Mouse (Mus musculus) erythroblast, adult 5-6 weeks (primary cell): ENCODE data around the gene Hal. TPM values are rescaled to one million over a fixed set of nuclear protein-coding genes. Genes with fewer than 3 reads are reported as not detected.

Experiments
- ATAC-seq: replicated peaks from 2 replicates; pipeline ENCODE4 v1.8.0; 2016; ENCODE audit warnings: moderate number of reproducible peaks, mild to moderate bottlenecking, moderate TSS enrichment, inconsistent platforms; ENCODE audit not compliant: poor library complexity, low FRiP score, severe bottlenecking
- total RNA-seq, 2 experiments: library from RNA; stranded (forward) in 1 of 2; stranded (reverse) in 1 of 2; fragments of 150-400 nt in 1 of 2; fragments of 200-764, 138-1000 nt in 1 of 2; gene quantifications; 2 replicates each; pipeline versions ENCODE4 v1.2.3 to v1.2.4; 2015 to 2017; ENCODE audit warnings: low replicate concordance in 2 of 2

Hal gene
- total RNA-seq, 2 experiments from 2014 or later, result 0.51 to 2.5 TPM

DNA sequence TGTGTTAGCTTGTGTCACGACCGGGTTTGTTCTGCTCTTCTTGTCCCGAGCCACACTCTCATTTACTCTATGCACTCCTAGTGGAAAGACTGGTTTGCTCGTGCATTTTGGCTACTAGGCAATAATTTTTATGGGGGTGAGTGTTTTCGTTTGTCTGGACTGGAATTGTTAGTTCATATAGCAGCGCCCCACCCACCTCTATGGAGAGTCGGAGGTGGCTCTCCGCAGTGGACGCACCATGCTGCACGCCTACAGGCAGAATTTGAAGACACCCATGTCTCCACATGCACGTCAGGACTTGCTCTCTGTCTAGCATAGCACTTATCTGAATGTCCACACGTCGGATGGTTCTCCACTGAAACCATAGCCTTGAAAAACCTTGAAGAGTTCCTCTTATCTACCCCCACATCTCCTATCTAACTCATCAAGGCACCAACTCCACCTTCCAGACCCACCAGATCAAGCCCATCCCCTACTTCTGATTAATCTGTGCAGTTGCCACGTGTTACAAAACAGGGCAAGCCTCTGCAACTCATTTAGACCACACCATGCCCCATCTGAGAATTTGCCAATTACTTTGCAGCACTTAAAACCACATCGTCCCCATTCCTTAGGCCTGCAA lies 21.1 kb downstream of the Hal start:
- ATAC-seq, result no peak

- ATAC-seq, result no peak
Observed at GRCm38 (mm10) chr10:93515419-93515818, 26.9 kb downstream of the Hal start.

- no peak for ATAC-seq
Observed at GRCm38 (mm10) chr10:93515927-93516326, 27.4 kb downstream of the Hal start.

DNA sequence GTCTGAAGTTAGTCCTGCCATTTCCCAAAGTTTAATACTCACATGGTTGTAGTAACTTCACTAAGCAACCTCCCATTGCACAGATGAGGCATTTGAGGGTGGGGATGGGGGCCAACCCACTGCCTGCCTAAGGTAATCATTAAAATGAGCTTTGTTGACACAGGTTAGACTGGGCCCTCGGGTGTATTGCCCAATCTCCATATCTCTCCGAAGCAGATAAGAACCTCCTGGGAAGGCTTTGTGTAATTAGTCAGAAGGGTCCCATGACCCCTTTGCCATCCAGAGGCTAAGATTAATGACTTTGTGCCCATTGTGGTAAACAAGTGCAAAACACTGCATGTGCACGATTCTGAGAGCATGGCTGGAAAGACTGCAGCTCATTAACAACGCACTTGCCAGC lies 29.2 kb downstream of the Hal start:
- ATAC-seq, result no peak

DNA sequence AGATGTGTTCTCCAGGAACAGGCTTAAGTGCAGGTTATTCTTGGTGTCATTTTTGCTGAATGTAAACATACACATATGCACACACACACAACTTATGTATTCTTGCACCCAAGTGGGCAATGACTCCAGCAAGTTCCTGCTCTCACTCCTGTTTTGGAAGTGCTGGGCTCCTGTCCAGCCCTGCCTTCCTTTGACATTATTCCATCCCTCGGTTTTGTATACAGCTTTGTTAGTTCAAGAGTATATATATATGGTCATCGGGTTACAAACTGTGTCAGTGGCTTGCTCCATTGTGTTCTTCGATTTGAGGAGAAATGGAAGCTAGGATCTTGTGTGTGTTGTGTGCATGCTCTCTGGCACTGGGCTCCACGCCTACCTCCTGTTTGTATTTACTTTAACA lies 29.6 kb downstream of the Hal start:
- ATAC-seq, result no peak

DNA sequence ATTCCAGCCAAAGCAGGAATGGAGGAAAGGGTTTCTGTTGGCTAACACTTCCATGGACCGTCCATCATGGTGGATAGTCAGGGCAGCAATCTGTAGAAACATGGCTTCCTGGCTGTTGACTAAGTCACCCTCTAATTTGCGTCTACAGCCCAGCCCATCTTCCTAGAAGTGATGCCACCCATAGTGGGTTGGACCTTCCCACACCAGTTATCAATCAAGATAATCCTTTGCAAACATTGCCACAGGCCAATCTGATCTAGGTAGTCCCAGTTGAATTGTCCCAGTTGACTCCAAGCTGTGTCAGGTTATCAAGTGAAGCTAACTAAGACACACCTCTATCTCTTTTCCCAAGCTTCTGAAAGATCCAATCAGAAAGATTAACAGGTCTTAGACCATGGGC lies 30.1 kb downstream of the Hal start:
- no peak for ATAC-seq

- ATAC-seq, result no peak
Observed at GRCm38 (mm10) chr10:93519159-93519558, 30.6 kb downstream of the Hal start.

DNA sequence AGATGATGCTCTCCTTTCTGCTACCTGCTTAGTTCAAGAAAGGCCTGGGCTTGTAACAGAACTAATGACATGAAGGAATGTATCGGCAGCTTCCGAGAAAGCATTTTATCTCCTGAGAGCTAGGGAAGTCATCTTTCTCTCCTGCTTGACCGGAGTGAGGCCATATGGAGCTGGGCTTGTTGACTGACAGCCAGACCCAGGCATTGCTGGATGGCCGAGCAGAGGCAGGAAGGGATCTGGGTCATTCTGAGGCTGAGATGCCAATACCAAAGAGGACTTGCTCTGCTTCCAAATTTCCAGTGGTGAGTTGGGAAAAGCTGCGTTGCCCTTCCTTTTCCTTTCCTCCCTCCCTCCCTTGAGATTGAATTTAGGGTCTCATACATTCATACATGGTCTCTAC lies 31.2 kb downstream of the Hal start:
- ATAC-seq, result no peak

GRCm38 (mm10) chr10:93520994-93521393 lies 32.4 kb downstream of the Hal start:
- ATAC-seq, result no peak

- ATAC-seq, result no peak
Observed at GRCm38 (mm10) chr10:93525329-93525728, 36.8 kb downstream of the Hal start.

- no peak for ATAC-seq
Observed at GRCm38 (mm10) chr10:93538287-93538686, 49.7 kb downstream of the Hal start.

- ATAC-seq, result no peak
Observed at GRCm38 (mm10) chr10:93538818-93539217, 50.2 kb downstream of the Hal start.

DNA sequence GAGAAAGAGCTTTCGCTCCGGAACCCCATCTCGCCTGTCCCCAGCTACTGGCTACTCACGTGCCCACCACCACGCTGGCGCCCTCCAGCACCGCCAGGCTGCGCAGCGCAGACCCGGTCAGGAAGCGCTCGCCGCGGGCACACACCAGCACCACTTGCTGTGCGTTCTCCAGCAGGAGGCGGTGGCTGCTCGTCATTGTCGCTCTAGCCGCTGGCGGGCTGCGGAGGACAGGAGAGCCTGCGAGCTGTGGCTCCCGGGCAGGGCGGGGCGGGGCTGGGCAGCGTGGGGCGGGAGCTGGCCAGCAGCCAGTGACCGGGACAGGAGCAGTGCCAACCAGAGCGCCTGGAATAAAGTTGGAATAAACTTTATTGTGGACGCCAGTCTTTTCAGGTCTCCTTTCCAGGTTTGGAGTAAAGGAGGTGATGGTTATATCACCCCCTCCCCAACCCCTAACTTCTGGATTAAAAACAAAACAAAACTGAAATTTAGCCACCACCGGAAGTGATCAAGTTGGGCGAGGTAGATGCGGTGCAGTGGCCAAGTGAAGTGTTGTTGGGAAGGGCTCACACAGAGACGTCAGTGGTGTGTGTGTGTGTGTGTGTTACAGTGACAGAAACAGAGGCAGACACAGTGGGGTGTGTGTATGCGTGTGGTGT lies 51.3 kb downstream of the Hal start, which contains the start of gene Amdhd1:
Gene Amdhd1, minus strand, starts transcription at position 259 of the 656 bp plus-strand sequence.
- ATAC-seq, result peak; percentile 97

GRCm38 (mm10) chr10:93540431-93541210 lies 52.1 kb downstream of the Hal start, which contains the start of gene Ccdc38:
Gene Ccdc38 (plus strand): TSS chr10:93540632.
- ATAC-seq, result peak; percentile 32; the same call in 1 of the 2 replicates

- no peak for ATAC-seq
Observed at GRCm38 (mm10) chr10:93541585-93541984, 53.0 kb downstream of the Hal start.

DNA sequence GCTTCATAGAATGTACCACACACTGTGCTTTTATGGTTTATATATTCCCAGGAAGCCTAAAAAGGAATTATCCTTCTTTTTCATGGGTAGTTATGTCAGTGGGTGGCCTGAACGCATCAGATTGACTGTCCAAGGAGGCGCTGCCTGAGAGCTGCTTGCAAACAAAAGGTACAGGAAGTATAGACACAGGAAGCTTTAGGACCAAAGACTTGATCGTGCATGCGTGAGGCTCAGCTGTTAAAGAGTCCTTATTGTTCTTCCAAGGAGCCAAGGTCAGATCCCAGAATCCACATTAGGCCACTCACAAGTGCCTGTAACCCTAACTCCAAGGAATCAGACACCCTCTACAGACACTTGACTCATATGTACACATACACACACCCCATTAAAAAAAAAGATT lies 53.8 kb downstream of the Hal start:
- ATAC-seq, result no peak

GRCm38 (mm10) chr10:93543176-93543575 lies 54.6 kb downstream of the Hal start:
- ATAC-seq, result no peak

DNA sequence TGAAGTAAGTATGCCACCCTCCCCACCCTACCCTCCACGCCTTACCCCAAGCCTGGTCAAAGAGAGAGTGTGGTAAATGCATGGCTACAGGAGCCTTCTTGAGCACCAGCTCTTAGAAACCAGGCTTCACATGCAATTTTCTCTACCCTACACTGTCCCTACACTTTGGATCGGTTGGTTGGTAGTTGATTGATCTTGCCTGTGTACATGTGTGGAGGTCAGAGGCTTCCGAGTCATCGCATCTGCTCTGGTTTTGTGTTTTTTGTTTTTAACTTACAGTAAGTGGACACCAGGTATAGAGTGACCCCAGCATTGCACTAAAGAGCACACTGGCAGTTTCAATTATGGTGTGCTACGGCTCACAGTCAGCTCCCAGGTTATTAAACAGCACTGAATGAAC lies 55.6 kb downstream of the Hal start:
- ATAC-seq, result no peak

- no peak for ATAC-seq
Observed at GRCm38 (mm10) chr10:93547741-93548270, 59.2 kb downstream of the Hal start.

DNA sequence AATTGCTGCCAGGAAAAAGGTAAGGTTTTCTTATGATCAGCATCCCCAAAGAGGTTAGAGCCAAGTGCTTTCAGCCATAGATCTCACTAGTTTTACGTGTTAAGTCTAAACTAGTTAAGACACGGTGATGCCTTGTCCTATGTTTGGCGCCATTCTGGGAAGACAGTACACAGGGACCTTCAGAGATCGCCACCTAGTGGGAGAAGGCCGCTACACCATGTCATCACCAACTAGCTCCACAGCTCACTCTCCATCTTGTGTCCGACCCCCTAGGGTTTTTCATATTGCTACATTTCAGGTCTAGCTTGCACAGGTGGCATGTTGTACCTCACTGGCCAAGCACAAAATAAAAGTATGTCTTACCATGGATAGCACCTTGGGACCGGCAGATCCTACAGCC lies 60.4 kb downstream of the Hal start:
- peak; percentile 89 for ATAC-seq

DNA sequence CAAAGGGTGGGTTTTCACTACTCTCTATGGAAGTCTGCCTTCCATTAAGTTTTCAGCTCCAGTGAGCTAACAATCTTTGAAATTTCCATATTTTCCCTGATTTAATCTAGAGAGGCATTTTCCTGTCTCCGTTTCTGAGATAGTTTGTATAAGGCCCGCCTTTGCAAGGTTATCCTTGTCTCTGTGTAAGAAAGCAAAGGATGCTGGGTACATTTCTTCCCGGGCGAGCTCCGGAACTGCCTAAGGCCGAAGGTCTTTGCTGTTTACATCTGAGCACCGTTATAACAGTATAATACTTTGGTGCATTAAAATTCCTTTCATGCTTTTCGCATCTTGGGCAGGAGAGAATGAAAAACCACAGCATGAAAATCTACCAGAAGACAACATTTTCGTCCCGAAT lies 61.3 kb downstream of the Hal start:
- ATAC-seq, result no peak
